Mouse (Mus musculus) mouse embryonic stem cell (cell line): ENCODE results near the gene Vwa3a.

Experiments used
- in situ Hi-C, 2 experiments: fragments of 300-500 bp; cut with MboI; formaldehyde crosslinking; loops; 1 replicate in 1 of 2; 3 replicates in 1 of 2; pipeline ENCODE4 v1.14.3; 2019 to 2020; ENCODE audit warnings: low sequenced_read_pairs in 2 of 2, low pct_unique_long_range_greater_than_20kb in 1 of 2, mixed read lengths in 1 of 2; ENCODE audit not compliant: unreplicated experiment in 1 of 2

Vwa3a gene

GRCm38 (mm10) chr7:120743366-120744351 is 4.5 kb downstream of the Vwa3a start:
- in situ Hi-C loops, result no loop called here

GRCm38 (mm10) chr7:120744606-120745005 is 5.5 kb downstream of the Vwa3a start:
- in situ Hi-C loops, result no loop called here

DNA sequence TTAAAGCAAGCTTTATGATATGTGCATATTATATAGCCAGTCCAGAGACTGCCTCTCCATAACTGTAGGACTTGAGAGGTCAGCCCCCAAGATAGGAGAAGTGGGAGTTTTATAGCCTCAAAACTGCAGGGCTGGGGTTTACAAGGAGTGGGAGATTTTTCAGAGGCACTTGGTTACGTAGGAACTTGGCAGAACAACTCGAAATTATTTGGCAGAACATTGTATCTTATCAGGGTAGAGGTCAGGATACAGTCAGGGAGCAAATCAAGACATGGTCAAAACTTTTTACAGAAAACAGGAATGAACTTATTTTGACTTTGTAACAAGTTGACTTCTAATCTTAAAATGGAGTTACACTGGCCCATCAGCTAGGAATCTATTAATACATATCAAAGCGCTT is 6.9 kb downstream of the Vwa3a start:
- in situ Hi-C loops, result no loop called here

- in situ Hi-C loops, result no loop called here
These were observed 7.7 kb downstream of the Vwa3a start for GRCm38 (mm10) chr7:120746821-120747220.

- in situ Hi-C loops, result no loop called here
These were observed 9.4 kb downstream of the Vwa3a start for GRCm38 (mm10) chr7:120748478-120748877.

DNA sequence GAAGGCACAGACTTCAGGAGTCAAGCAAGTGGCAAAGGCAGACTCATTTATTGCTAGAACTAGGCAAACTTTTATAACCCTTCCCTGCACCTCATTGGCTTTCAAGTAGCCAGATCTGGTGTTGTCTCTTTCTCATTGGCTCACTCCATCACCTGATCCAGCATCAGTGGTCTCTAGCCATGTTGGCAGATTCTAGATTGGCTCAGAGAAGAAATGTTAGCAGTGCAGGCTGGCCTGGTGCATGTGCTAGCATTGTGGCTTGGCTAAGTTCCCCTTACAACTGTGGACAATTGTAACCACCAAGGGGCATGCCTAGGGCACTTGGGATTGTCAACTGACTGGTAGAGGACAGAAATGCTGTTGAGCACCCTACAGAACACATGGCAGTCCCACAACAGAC is 12.2 kb downstream of the Vwa3a start:
- in situ Hi-C loops, result no loop called here

- in situ Hi-C loops, result no loop called here
These were observed 12.8 kb downstream of the Vwa3a start for GRCm38 (mm10) chr7:120751906-120752305.

DNA sequence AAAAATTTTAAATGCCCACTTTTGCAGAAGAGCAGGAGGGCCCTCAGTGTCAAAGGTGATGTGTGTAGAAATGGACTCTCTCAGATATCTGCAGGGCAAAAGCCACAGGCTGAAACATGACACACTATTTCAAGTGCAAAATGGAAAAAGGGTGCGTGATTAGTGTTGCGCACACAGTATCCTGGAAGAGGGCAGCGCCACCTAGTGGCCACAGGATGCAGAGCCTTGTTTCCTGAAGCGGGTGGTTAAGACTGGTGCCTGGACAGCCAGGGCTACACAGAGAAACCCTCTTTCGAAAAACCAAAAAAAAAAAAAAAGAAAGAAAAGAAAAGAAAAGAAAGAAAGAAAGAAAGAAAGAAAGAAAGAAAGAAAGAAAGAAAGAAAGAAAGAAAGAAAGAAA is 15.6 kb downstream of the Vwa3a start:
- in situ Hi-C loops, result no loop called here

DNA sequence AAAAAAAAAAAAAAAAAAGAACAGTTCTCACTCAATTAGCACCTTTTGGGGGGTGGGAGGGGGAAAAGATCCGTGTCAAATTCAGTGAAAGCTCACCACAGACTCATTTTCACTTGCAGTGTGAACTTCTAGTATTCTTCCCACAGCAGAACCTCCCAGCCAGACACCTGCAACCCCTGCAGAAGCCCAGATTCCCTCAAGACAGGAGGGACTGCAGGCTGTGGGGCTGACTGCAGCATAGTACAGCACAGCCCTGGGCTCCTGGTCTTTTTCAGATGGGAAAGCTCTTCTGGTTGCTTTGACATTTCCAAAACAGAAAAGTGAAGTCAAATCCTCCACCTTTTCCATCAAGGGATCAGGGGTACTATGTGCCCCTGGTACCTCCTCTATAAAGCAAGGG is 28.3 kb downstream of the Vwa3a start:
- in situ Hi-C loops, result no loop called here

GRCm38 (mm10) chr7:120771389-120771788 is 32.3 kb downstream of the Vwa3a start:
- in situ Hi-C loops, result no loop called here

- in situ Hi-C loops, result no loop called here
These were observed 38.9 kb downstream of the Vwa3a start for GRCm38 (mm10) chr7:120778012-120778411.

GRCm38 (mm10) chr7:120795544-120795943 is 56.4 kb downstream of the Vwa3a start:
- in situ Hi-C loops, result no loop called here

DNA sequence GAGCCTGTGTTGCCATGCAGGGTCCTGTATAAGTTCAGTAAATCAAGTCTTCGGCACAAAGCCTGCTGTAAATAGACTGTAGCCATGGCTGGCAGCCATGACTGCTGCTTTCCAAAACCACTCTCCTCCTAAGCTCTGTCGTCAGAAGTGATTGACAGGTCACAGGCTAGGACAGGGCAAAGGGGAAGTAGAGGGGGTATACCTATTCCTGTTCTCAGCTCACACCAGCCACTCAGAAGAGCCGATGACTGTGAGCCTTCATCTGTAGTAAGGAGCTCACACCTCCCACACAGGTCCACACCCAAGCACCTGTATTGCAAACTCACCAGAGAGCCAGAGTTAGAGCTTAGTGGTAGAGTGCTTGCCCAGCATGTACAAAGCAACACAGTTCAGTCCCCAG is 57.3 kb downstream of the Vwa3a start:
- in situ Hi-C loops, result no loop called here

DNA sequence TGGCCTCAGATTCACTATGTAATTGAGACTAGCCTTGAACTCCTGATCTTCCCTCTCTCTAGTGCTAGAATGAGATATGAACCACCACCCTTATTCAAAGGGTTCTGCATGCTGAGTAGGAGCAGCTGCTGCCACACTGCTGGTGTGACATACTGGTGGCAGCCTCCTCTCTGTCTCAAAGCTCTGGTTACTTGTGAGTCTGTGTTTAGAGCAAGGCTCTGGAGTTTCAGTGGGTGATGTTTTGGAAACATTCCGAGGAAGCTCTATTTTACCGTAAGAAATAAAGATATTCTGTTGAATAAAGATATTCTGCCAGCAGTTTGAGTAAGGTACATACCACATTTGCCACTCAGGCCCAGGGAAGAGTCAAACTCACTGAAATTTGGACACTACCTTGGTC is 64.2 kb downstream of the Vwa3a start:
- in situ Hi-C loops, result no loop called here

DNA sequence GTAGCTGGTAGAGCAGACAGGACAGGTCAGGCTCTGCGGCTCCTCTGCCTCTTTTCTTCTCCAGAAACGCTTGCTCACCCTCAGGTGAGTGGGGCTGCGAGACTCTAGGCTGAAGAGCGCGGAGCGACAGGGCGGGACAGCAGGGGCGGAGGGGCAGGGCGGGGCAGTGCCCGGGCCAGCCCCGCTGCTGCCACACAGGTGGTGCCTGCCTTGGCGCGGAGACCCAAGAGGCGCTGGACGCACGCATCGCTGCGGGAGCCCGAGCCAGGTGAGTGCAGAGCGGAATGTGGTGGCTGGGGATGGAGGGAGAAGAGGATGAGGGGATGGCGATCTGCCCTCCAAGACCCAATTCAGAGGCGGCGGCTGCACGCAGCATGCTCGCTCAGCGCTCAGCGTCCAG is 70.6 kb downstream of the Vwa3a start:
- in situ Hi-C loops, result no loop called here

- in situ Hi-C loops, result no loop called here
These were observed 72.8 kb downstream of the Vwa3a start, which contains the start of gene Gm5737 for GRCm38 (mm10) chr7:120811834-120812415. Gene Gm5737, plus strand, starts transcription at chr7:120812365.

DNA sequence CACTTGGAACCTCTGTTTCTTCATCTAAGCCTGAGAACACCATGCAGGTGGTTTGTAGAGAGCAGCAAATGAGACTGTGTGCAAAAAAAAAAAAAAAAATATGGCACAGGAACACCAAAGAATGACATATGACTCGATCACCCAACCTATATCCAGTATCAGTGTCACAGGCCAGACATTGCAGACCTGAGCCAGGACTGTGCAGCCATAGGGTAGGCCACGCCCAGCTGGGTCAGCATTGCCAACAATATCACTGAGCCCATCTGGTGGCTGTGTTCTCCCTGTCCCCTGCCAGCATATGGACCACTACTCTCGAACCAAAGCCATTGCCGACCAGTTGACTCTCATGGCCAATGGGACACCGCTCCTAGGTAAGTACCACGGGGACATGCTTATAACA is 78.4 kb downstream of the Vwa3a start:
- in situ Hi-C loops, result no loop called here

- in situ Hi-C loops, result no loop called here
These were observed 80.3 kb downstream of the Vwa3a start for GRCm38 (mm10) chr7:120819386-120819785.

DNA sequence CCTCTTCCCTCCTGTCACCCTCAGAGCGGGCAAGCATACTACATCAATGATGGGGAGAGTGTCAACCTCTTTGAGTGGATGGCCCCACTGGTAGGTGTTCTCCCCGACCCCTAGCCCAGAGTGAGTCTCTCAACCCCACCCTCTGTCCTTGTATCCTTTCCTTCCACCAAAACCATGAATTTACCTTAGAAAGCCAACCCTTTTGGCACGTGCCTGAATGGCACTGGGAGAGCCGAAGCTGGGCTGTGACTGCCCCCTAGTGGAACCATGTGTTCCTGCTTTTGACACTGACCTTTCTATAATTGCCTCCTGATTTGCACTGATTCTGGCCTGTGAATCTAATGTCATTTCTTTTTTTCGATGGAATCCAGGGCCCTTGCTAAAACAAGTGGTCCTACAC is 84.1 kb downstream of the Vwa3a start:
- in situ Hi-C loops, result loop anchor here (5.0 kb wide), 1 partner anchor 151 kb away; the partner anchor contains the start of gene Pdzd9 (in 2 of the 2)

DNA sequence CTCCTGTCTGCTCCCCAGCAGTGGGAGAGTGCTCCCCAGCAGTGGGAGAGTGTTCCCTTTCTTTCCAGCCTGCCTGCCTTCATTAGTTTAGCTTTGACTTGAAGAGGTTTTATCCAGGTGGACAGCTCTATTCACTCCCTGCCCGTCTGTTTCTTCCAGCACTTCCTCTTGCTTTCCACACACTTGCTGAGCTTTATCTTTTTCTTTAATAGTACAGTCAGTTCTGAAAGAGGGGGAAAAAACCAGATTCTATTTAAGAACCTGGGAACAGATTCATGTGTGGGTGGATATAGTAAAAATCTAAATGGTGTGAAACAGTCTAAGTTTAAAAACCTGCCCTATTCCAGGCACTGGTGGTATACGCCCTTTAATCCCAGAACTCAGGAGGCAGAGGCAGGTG is 86.0 kb downstream of the Vwa3a start:
- in situ Hi-C loops, result loop anchor here in 1 of 2 experiments (25.0 kb wide), 1 partner anchor 287 kb away; no protein-coding TSS in a partner anchor
